11 mouse cellular contexts compared by ENCODE assay signal in the genomic region with DNA sequence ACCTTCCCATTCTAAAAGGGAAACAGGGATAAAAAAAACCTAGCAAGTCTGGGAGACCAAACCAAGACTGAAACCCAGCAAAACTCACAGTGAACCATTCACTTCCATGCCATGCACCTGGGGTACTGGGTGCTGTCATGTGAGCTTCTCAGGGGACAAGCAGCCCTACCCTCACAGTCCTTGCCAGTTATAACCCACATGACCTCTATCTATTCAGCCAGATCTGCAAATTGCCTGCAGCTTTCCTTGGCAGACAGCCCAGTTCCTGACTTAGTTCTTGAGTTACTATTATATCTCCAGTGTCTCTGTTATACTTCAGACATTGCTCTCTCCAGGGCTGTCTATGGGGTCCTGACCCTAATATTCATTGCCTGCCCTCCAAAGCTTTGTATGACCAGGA.
DNase-seq lines count a peak whose midpoint lies in the region; ATAC-seq lines count a peak whose summit lies in the region.
"Had no signal": no experiment of that assay in that cellular context is flagged by ENCODE, and none has a peak within 500 bp of the region (broad histone marks: within the 10 kb centered on the region; RNA-seq: fewer than 3 reads in every experiment).

No protein-coding gene starts in this region.

- DNase-seq in heart, adult 8-10 months (ENCODE audit: low spot score): peak; percentile 46
- DNase-seq in natural killer cell, adult 2 months (ENCODE audit: low spot score in 2 of 2): no peak
- no peak for DNase-seq in thymus, postnatal 4 days
- no peak for DNase-seq in cerebellum, adult 9-11 months
- DNase-seq: forebrain, postnatal 0 days had no signal

- H3K36me3 ChIP-seq in heart, embryonic 12.5 days: no peaks in the 10 kb centered on the region
- H3K36me3 ChIP-seq in intestine, embryonic 16.5 days (ENCODE audit: control insufficient read depth, insufficient read depth, low read length): no peaks in the 10 kb centered on the region
- no peaks in the 10 kb centered on the region for H3K36me3 ChIP-seq in liver, embryonic 16.5 days (ENCODE audit: control insufficient read depth, insufficient read depth)
- H3K36me3 ChIP-seq: neural tube, embryonic 15.5 days had no signal

- H3K27ac ChIP-seq in heart, embryonic 12.5 days (ENCODE audit: poor library complexity, severe bottlenecking): no peak overlapping the region
- no peak overlapping the region for H3K27ac ChIP-seq in intestine, embryonic 16.5 days (ENCODE audit: low read length)
- peak overlapping the region; percentile 31 for H3K27ac ChIP-seq in liver, embryonic 16.5 days (ENCODE audit: low read length)
- H3K27ac ChIP-seq: neural tube, embryonic 15.5 days had no signal

- H3K27me3 ChIP-seq in heart, embryonic 12.5 days (replicated peaks): no peaks in the 10 kb centered on the region
- H3K27me3 ChIP-seq in intestine, embryonic 16.5 days (replicated peaks; ENCODE audit: control insufficient read depth, insufficient read depth, low read length): no peaks in the 10 kb centered on the region
- H3K27me3 ChIP-seq in liver, embryonic 16.5 days (ENCODE audit: control insufficient read depth, insufficient read depth, low read depth, low read length): no peaks in the 10 kb centered on the region
- H3K27me3 ChIP-seq: megakaryocyte, embryonic 14.5 days; neural tube, embryonic 15.5 days had no signal

- no peak overlapping the region for H3K4me2 ChIP-seq in heart, embryonic 12.5 days
- no peak overlapping the region for H3K4me2 ChIP-seq in intestine, embryonic 16.5 days (ENCODE audit: low read depth, low read length)
- no peak overlapping the region for H3K4me2 ChIP-seq in liver, embryonic 16.5 days (ENCODE audit: low read depth, low read length)
- H3K4me2 ChIP-seq: neural tube, embryonic 15.5 days had no signal

- H3K4me1 ChIP-seq in heart, embryonic 12.5 days (replicated peaks): peaks cover 46% of the 10 kb centered on the region
- no peaks in the 10 kb centered on the region for H3K4me1 ChIP-seq in intestine, embryonic 16.5 days (ENCODE audit: control insufficient read depth, insufficient read depth, low read length)
- peaks cover 68% of the 10 kb centered on the region for H3K4me1 ChIP-seq in liver, embryonic 16.5 days (ENCODE audit: control insufficient read depth, low read depth, low read length)
- H3K4me1 ChIP-seq: megakaryocyte, embryonic 14.5 days had no signal

- no peak overlapping the region for H3K4me3 ChIP-seq in heart, embryonic 12.5 days
- no peak overlapping the region for H3K4me3 ChIP-seq in intestine, embryonic 16.5 days (ENCODE audit: low read length)
- no peak overlapping the region for H3K4me3 ChIP-seq in liver, embryonic 16.5 days (ENCODE audit: low read depth, low read length)
- H3K4me3 ChIP-seq: megakaryocyte, embryonic 14.5 days; neural tube, embryonic 15.5 days had no signal

- H3K9me3 ChIP-seq in heart, embryonic 12.5 days (replicated peaks): no peaks in the 10 kb centered on the region
- no peaks in the 10 kb centered on the region for H3K9me3 ChIP-seq in intestine, embryonic 16.5 days (ENCODE audit: control insufficient read depth, low read length)
- no peaks in the 10 kb centered on the region for H3K9me3 ChIP-seq in liver, embryonic 16.5 days (replicated peaks; ENCODE audit: control insufficient read depth, low read length)
- H3K9me3 ChIP-seq: megakaryocyte, embryonic 14.5 days; neural tube, embryonic 15.5 days had no signal

- no peak for ATAC-seq in heart, embryonic 12.5 days (ENCODE audit: insufficient number of reproducible peaks, low FRiP score)
- ATAC-seq in common myeloid progenitor, adult 5-6 weeks (replicated peaks; ENCODE audit: low read depth, poor library complexity, severe bottlenecking): peak; percentile 52
- ATAC-seq in intestine, embryonic 16.5 days: peak; percentile 44; the same call in 1 of the 2 replicates
- peak; percentile 62 for ATAC-seq in liver, embryonic 16.5 days (ENCODE audit: low read depth)
- ATAC-seq: forebrain, postnatal 0 days had no signal

- H3K9ac ChIP-seq in heart, embryonic 12.5 days: no peak overlapping the region
- H3K9ac ChIP-seq in intestine, embryonic 16.5 days (ENCODE audit: low read depth, low read length): no peak overlapping the region
- H3K9ac ChIP-seq in liver, embryonic 16.5 days (ENCODE audit: low read depth, low read length): 0 out of 2 replicates have a peak overlapping the region, but pooled peaks have one; percentile 0
- H3K9ac ChIP-seq: forebrain, postnatal 0 days; neural tube, embryonic 15.5 days had no signal
